Mouse (Mus musculus): Measurements from ENCODE around the gene Wasf1. TPM values are rescaled to one million over a fixed set of nuclear protein-coding genes. Genes with fewer than 3 reads are reported as not detected.

The Wasf1 gene
- total RNA-seq, 2 experiments from 2014 or later, result 237 to 253 TPM

DNA sequence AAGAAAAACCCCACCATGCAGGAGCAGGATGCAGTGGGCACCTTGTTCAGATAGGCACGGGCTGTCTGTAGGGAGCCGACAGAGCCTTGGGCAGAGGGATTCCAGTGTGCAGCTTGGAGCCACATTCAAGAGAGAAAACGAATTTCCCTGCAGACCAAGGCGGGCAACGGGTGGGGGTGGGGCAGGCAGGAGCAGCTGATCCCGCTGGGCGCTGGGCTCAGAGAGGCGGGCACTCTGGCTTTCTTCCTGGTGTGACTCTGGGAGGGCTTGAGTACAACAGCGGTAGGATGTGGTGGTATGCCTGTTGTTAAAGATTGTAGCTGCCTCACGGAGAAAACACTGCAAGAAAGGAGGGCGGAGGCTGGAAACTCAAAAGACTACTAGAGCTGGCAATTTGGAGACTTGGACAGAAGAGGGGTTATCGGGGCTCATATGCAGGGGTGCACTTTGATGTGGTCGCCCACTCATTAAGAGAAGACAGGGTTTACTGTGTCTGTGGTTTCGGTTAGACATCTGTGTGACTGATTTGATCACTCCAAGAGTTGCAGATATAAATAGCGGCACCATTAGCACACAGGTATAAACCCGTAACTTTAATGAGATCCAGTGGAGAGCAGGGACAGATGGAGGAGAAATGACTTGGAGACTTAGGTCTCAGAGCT is 86.2 kb downstream of the Wasf1 start:
- peak in 1 of 2 experiments; percentile 40 for DNase-seq (ENCODE audit: low spot score in 2 of 2)

DNA sequence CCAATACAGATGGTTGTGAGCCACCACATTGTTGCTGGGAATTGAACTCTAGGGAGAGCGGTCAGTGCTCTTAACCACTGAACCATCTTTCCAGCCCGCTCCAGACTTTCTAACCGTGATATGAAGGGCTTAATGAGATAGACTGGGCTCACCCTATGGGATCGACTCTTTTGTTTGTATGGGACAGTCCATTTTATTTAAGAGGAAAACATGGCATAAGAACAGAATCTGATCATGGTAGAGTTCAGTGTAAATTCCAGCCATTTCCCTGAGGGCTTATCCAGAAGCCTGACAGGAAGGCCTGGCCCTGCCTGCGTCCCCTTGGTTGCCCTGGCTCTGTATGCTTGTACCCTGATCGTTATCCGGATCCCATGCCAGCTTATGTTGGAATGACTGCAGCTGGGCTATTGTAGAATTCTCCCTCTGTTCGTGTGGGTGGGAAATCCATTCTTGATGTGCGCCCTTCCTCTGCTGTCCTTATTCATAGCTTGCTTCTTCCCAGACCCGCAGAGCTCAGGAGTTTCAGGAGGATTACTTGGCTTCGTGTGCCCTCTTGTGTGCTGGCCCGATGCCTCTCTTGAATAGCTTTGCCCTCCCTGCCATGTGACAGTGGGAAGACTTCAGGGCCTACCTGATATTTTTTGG is 87.4 kb downstream of the Wasf1 start:
- peak; percentile 38 to 65 for DNase-seq (ENCODE audit: low spot score in 2 of 2)

DNA sequence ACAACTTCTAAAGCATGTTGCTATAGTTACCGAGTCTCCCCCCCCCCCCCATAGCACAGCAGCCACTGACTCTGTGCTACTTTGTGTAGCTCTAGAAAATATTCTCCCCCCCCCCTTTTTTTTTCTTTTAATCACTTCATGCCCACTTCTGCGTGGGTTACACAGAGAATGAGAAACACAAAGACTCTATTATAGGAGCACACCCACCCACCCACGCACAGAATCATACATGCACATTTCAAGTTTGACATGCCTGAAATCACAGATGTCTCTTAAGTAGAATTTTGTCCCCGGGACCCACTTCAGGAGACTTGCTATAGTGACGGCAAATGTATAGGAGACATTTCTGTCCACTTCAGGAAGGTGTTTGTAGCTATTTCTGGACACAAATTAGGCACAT is 88.0 kb downstream of the Wasf1 start:
- no peak for DNase-seq (ENCODE audit: low spot score in 2 of 2)

DNA sequence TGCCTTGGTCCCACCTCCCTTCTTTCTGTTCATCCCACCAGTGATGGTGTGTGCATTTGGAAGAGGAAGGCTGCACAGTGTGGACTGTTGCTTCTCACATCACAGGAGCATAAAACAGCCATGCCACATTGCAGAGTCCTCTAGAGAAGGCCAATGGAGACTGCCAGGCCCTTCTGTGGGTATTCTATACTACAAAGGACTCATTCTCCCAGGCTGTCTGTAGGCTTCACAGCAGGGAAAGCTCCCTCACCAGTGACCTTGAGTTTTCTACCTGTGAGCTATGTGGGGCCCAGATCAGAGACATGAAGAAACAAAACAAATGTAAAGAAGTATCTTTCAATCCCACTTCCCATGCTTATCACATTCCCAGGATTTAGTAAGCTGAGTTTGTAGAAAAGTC is 100.5 kb downstream of the Wasf1 start:
- no peak for DNase-seq (ENCODE audit: low spot score in 2 of 2)

DNA sequence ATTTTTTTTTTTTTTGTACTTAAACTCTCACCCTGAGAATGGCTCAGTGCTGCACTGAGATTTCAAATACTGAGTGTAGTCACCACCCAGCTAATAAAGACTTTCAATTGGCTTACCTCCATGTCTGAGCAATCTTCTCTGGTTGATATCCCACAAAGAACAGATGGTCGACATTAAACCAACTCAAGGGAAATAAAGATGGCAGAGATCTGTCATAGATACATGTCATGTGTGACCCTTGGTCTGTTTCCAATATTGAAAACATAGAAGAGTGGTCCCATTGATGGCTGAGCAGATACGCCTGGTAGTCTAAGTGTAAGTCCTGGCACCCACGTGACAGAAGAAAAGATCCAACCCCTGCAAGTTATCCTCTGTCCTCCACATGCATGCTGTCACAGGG is 101.3 kb downstream of the Wasf1 start:
- DNase-seq (ENCODE audit: low spot score in 2 of 2), result no peak

DNA sequence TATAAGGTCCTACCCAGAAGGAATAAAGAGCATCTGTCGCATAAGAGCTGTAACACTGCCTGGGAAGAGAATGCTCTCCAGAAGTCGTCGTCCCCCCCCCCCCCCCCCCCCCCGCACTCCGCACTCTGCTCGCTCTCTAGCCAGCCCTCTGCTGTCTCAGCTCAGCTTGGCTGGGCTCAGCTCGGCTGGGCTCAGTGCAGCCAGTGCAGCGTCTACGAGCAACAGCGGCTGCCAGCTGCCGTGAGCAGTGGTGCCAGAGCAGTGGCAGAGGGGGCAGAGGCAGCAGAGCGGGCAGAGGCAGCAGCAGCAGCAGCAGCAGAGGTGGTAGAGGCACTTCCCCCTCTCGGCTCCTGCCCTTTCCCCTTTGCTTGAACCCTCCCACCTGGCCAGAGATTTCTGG is 102.1 kb downstream of the Wasf1 start:
- DNase-seq (ENCODE audit: low spot score in 2 of 2), result no peak

Other genes with a start within 250 kb of the Wasf1 start
- 1 to 10 TPM; 2.3 to 3.0 TPM for gene Mettl24, start 200.2 kb upstream of the Wasf1 start, total RNA-seq (2021)
- gene Cdc40, start 164 bp upstream of the Wasf1 start, total RNA-seq (2021), result 10 to 100 TPM; 36.7 to 42.8 TPM
- 10 to 100 TPM in 1 of 2 experiments, 1 to 10 TPM in 1; 5.8 to 12.2 TPM for gene Gpr6, start 188.8 kb downstream of the Wasf1 start, total RNA-seq (2021)

Measured in left cerebral cortex, adult 18-20 months (tissue).